Mouse (Mus musculus) CH12.LX (cell line): ENCODE results near the gene Plaur.

Experiments
- CTCF ChIP-seq, 2 experiments: IDR thresholded peaks in 1 of 2; conservative IDR thresholded peaks in 1 of 2; 2 replicates each; pipeline ENCODE4 v1.5.1; 2011 to 2012; ENCODE audit warnings: low read depth in 2 of 2, low read length in 2 of 2, improper control_type of control experiment in 1 of 2, inconsistent platforms in 1 of 2, mild to moderate bottlenecking in 1 of 2, moderate library complexity in 1 of 2
- E2F4 ChIP-seq: IDR thresholded peaks from 2 replicates; pipeline ENCODE4 v1.6.1; 2011; ENCODE audit warnings: low read depth, low read length, improper control_type of control experiment; ENCODE audit not compliant: insufficient replicate concordance
- EP300 ChIP-seq: IDR thresholded peaks from 2 replicates; pipeline ENCODE4 v1.6.1; 2011; ENCODE audit warnings: low read length, improper control_type of control experiment
- HCFC1 ChIP-seq: IDR thresholded peaks from 2 replicates; pipeline ENCODE4 v1.6.1; 2012; ENCODE audit warnings: low read depth, mild to moderate bottlenecking, inconsistent platforms, low read length, improper control_type of control experiment
- NRF1 ChIP-seq: IDR thresholded peaks from 2 replicates; pipeline ENCODE4 v1.6.1; 2014; ENCODE audit warnings: low read depth, mild to moderate bottlenecking, inconsistent platforms, low read length, improper control_type of control experiment, moderate library complexity
- POLR2A ChIP-seq: IDR thresholded peaks from 2 replicates; pipeline ENCODE4 v1.6.1; 2011; ENCODE audit warnings: low read depth, mild to moderate bottlenecking, improper control_type of control experiment, low read length
- SIN3A ChIP-seq: IDR thresholded peaks from 2 replicates; pipeline ENCODE4 v1.6.1; 2012; ENCODE audit warnings: low read length, improper control_type of control experiment, inconsistent platforms

DNA sequence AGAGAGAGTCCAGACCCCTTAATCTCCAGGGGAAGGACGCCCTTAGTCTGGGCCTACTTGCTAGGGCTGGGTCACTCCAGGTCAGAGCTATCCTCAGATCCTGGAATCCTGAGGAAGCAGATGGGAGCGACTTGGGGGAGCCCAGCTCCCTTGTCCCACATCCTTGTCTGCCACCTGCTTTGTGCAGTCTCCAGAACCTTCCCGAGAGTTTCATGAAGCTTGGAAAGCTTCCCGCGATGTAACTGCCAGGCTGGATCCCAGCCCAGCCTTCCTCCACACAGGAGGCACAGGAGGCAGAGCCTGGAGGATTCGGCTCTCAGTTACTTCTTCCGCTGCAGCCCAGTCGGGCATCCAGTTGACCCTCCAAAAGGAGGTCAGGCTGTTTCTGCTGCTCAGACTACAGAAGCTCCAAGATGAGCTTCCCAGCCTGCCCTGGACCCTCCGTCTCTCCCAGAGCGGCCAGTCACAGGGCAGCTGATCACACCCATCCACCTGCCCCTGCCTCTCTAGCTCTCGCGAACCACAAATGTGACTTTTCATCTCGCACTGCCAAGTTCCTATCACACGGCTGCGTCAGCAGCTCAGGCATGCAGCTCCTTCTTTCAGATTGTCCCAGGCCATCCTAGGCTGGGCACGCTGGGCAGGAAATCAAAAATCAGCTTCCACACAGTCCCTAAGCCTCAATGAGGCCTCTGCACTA, 32.7 kb upstream of the Plaur start:
- TF ChIP-seq HCFC1 (no peak), EP300 (no peak), CTCF (conservative IDR thresholded peaks at IDR 0.05 in 1 of 2, IDR thresholded peaks at IDR 0.05 in 1 of 2; ENCODE audit: low read depth in 2 of 2, low read length in 2 of 2) (no peak), POLR2A (no peak), SIN3A (no peak), E2F4 (no peak), NRF1 (no peak)
